Mouse (Mus musculus): Measurements from ENCODE around the gene Gm10073. TPM values are rescaled to one million over a fixed set of nuclear protein-coding genes. Genes with fewer than 3 reads are reported as not detected.

The Gm10073 gene
- total and polyA plus RNA-seq, 3 experiments, result 21.6 to 224 (median 117) TPM

DNA sequence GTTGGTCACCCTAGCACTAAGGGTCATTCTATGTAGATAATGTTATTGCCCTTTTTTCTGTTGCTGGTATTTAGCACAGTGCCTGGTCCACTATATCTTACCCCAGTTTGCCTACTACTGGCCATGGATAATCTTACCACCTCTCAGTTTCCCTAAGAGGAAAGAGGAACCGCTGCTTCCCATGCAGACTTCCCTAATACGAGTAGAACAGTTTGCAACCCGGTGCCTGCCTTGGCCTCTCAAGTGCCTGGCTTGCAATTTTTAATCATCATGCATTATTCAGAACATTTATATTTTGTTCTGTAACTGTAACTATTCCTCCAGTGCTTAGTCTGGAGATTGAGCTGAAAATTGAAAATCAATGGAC lies 12.4 kb upstream of the Gm10073 start:
- DNase-seq (ENCODE audit: extremely low read depth), result no peak
- Histone ChIP-seq H3K27me3 (replicated peaks) (no peaks in the 10 kb centered on the region), H3K27ac (ENCODE audit: insufficient read depth, low read depth) (no peak overlapping the region), H3K79me2 (replicated peaks; ENCODE audit: control insufficient read depth, extremely low read depth, insufficient read depth, poor library complexity, severe bottlenecking) (no peaks in the 10 kb centered on the region), H3K9ac (ENCODE audit: insufficient read depth, low read depth) (no peak overlapping the region), H3K4me2 (ENCODE audit: insufficient read depth, low read depth, poor library complexity, severe bottlenecking) (no peak overlapping the region), H3K36me3 (replicated peaks in 1 of 2; ENCODE audit: control insufficient read depth in 1 of 2, insufficient read depth in 1 of 2, low read length in 1 of 2) (no peaks in the 10 kb centered on the region), H3K4me3 (replicated peaks in 1 of 3; ENCODE audit: low read depth in 2 of 3, low read length in 2 of 3, poor library complexity in 1 of 3) (no peak overlapping the region), H3K4me1 (ENCODE audit: control insufficient read depth in 1 of 2, insufficient read depth in 2 of 2) (no peaks in the 10 kb centered on the region), H3K9me3 (replicated peaks; ENCODE audit: low read length) (peaks cover 6% of the 10 kb centered on the region)
- in situ Hi-C loops (cut with MboI; ENCODE audit: low pct_ligation_motif_present, low pct_unique_long_range_greater_than_20kb, low sequenced_read_pairs), result no loop called here
- TF ChIP-seq UBTF (IDR thresholded peaks at IDR 0.05; ENCODE audit: low read depth, low read length) (no peak), RCOR1 (conservative IDR thresholded peaks at IDR 0.05; ENCODE audit: low read depth, low read length) (no peak), ZNF384 (IDR thresholded peaks at IDR 0.05; ENCODE audit: low read depth, low read length) (no peak), CHD2 (IDR thresholded peaks at IDR 0.05; ENCODE audit: low read length) (no peak)
- dilution Hi-C loops (cut with MboI; ENCODE audit: extremely low pct_ligation_motif_present, extremely low pct_unique_long_range_greater_than_20kb, low sequenced_read_pairs), result no loop called here

DNA sequence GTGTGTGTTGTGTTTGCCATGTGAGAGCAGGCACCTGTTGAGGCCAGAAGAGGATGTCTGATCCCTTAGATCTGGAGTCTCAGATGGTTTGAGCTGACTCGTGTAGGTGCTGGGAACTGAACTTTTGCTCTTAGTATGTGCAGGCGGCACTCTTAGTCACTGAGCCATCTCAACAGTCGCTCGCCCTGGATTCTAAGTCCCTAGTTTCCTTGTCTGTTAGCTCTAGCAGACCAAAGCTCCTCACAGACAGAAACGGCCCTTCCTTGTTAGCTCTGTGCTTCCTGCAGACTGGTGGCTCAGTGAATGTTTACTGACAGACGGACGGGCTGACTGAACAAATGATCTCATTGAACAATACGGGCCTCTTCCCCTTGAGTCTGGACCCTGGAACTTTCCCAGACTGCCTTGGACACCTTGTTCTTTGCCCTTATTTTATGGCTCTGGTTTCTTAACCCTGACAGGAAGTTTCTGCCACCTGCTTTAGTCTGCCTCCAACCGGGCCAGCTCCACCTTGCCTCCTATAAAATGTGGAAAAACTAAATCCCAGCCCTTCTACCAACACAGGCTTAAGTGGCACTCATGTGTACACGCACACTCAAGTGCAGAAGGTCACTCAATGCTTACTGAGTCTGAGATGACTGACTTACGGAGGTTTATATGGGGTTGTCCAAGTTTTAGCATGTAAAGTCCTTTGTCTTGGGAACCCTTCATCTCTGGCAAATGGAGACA lies 11.8 kb upstream of the Gm10073 start:
- dilution Hi-C loops (cut with MboI; ENCODE audit: extremely low pct_ligation_motif_present, extremely low pct_unique_long_range_greater_than_20kb, low sequenced_read_pairs), result no loop called here
- no peak overlapping the region for H3K9ac ChIP-seq (ENCODE audit: insufficient read depth, low read depth)

More for the DNA sequence above, 11.8 kb upstream of the Gm10073 start:
- H3K4me2 ChIP-seq (ENCODE audit: insufficient read depth, low read depth, poor library complexity, severe bottlenecking), result no peak overlapping the region
- no peaks in the 10 kb centered on the region for H3K27me3 ChIP-seq (replicated peaks)
- no peaks in the 10 kb centered on the region for H3K79me2 ChIP-seq (replicated peaks; ENCODE audit: control insufficient read depth, extremely low read depth, insufficient read depth, poor library complexity, severe bottlenecking)
- no peak overlapping the region for H3K4me3 ChIP-seq (replicated peaks in 1 of 3; ENCODE audit: low read depth in 2 of 3, low read length in 2 of 3, poor library complexity in 1 of 3)
- peaks cover 6% of the 10 kb centered on the region for H3K9me3 ChIP-seq (replicated peaks; ENCODE audit: low read length)
- H3K36me3 ChIP-seq (replicated peaks in 1 of 2; ENCODE audit: control insufficient read depth in 1 of 2, insufficient read depth in 1 of 2, low read length in 1 of 2), result no peaks in the 10 kb centered on the region
- in situ Hi-C loops (cut with MboI; ENCODE audit: low pct_ligation_motif_present, low pct_unique_long_range_greater_than_20kb, low sequenced_read_pairs), result no loop called here
- TF ChIP-seq RCOR1 (conservative IDR thresholded peaks at IDR 0.05; ENCODE audit: low read depth, low read length), result no peak
- no peak for TF ChIP-seq SIN3A (IDR thresholded peaks at IDR 0.05; ENCODE audit: low read length)
- TF ChIP-seq ZMIZ1 (IDR thresholded peaks at IDR 0.05; ENCODE audit: low read depth, low read length), result no peak
- no peak for TF ChIP-seq HCFC1 (IDR thresholded peaks at IDR 0.05; ENCODE audit: low read depth, low read length)
- TF ChIP-seq GABPA (IDR thresholded peaks at IDR 0.05; ENCODE audit: insufficient replicate concordance, low read depth, low read length), result no peak
- TF ChIP-seq NELFE (IDR thresholded peaks at IDR 0.05; ENCODE audit: low read depth, low read length), result no peak
- no peak for TF ChIP-seq KAT2A (IDR thresholded peaks at IDR 0.05; ENCODE audit: insufficient replicate concordance, low read length)
- TF ChIP-seq MAX (IDR thresholded peaks at IDR 0.05; ENCODE audit: low read length), result no peak
- no peak for TF ChIP-seq CHD1 (IDR thresholded peaks at IDR 0.05; ENCODE audit: low read depth, low read length)
- TF ChIP-seq CHD2 (IDR thresholded peaks at IDR 0.05; ENCODE audit: low read length), result no peak
- TF ChIP-seq ELF1 (IDR thresholded peaks at IDR 0.05; ENCODE audit: low read depth, low read length), result no peak
- TF ChIP-seq POLR2AphosphoS2 (IDR thresholded peaks at IDR 0.05; ENCODE audit: low read depth, low read length), result no peak
- TF ChIP-seq PAX5 (IDR thresholded peaks at IDR 0.05; ENCODE audit: low read length), result no peak
- TF ChIP-seq TBP (conservative IDR thresholded peaks at IDR 0.05; ENCODE audit: low read depth, low read length), result no peak
- no peak for TF ChIP-seq USF1 (IDR thresholded peaks at IDR 0.05; ENCODE audit: low read depth, low read length)
- no peak for TF ChIP-seq NRF1 (IDR thresholded peaks at IDR 0.05; ENCODE audit: low read depth, low read length)
- no peak for TF ChIP-seq USF2 (conservative IDR thresholded peaks at IDR 0.05; ENCODE audit: low read depth, low read length)
- TF ChIP-seq MAFK (IDR thresholded peaks at IDR 0.05; ENCODE audit: insufficient replicate concordance, low read length), result no peak
- no peak for TF ChIP-seq EP300 (IDR thresholded peaks at IDR 0.05; ENCODE audit: low read length)
- no peak for TF ChIP-seq MXI1 (IDR thresholded peaks at IDR 0.05; ENCODE audit: low read depth, low read length)
- H3K4me1 ChIP-seq (ENCODE audit: control insufficient read depth in 1 of 2, insufficient read depth in 2 of 2), result no peaks in the 10 kb centered on the region
- no peak for DNase-seq (ENCODE audit: extremely low read depth)
- no peak overlapping the region for H3K27ac ChIP-seq (ENCODE audit: insufficient read depth, low read depth)
